Mouse (Mus musculus): ENCODE measurements at regions not wholly inside any gene's neighbourhood (a gene's known extent, or its start where the extent isn't known, plus 50 kb on each side); places are given as distances from the start of the nearest gene placed in this dataset.
"Not testable (repeated sequence)": the region's sequence is repeated elsewhere in the genome, so short reads cannot be mapped to it uniquely, and the experiment has no call there.

DNA sequence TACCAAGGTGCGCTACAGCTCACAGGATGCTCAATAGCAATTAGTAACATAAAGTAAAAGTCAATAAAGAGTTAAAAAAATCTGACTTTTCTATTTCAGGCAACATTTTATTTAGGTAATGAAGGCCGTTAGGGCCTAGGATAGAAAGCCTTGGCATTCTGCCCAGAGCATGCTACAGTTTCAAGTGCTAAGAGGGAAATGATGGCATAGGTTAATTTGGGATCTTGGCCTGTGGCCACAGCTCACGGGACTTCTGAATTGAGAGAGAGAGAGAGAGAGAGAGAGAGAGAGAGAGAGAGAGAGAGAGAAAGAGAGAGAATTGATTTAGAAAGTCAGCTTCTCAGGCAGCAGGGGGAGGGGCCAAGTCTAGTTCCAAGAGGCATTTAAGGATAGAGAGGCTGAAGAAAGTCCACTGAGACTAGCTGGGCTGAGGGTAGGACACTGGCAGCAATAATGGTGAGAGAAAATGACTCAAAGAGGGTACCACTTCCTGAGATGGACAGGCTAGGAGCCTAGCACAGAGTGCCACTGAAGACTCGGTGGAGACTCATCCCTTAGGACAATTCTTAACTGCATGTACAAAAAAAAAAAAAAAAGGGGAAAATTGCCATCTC lies 52.6 kb upstream of the Klf14 start:
- no peak for DNase-seq (ENCODE audit: low read depth)

DNA sequence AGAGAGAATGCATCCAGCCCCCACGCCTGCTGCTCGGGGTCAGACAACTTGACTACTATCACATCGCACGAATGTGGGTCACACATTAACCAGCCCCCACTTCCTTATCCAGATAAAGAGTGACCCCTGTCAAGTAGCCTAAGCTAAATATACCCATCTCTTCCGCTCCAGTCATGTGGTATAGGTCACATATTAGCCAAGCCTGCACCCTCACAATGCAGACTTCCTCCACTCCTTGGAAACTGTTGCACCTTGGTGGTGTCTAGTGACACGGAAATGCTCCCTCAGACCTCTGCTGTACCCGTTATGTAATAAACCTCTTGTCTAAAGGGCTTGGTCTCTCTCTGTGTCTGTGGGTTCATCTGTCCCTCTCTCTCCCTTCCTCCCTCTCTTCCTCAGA lies 57.7 kb upstream of the Klf14 start:
- no peak for DNase-seq (ENCODE audit: low read depth)

DNA sequence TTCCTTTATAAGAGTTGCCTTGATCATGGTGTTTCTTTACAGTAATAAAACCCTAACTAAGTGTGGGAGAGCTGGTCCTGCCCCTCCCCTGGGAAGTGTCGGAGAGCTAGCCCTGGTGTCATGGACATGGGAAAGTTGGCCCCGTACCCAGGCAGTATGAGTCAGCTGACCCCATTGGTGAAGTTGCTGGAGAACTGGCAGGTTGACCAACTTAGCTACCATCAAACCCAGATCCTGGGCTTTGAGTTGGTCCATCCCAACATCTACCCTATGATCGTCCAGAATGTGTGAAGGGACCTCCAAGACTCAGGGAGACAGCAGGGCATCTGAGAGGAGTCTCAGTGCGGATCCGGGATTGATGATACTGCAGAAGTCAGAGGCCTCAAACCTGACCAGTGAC lies 62.9 kb upstream of the Klf14 start:
- no peak for DNase-seq (ENCODE audit: low read depth)

DNA sequence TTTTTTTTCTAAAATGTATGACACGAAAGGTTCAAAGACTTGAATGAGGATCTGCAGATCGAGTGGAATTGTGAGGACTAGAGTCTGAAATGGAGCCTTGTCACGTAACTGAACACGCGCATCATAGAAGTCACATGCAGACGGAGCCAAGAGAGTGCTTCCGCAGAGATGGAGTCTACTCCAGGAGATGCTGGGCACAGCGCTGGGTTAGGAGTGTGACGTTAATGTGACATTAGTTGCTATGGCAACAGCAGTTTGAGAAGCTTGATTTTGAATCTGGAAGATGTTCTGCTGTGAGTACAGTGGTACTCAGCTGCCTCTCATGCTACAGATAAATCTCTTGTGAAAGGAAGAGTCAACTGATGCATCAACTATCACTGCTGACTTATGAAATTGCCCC lies 70.9 kb upstream of the Klf14 start:
- DNase-seq (ENCODE audit: low read depth), result no peak

DNA sequence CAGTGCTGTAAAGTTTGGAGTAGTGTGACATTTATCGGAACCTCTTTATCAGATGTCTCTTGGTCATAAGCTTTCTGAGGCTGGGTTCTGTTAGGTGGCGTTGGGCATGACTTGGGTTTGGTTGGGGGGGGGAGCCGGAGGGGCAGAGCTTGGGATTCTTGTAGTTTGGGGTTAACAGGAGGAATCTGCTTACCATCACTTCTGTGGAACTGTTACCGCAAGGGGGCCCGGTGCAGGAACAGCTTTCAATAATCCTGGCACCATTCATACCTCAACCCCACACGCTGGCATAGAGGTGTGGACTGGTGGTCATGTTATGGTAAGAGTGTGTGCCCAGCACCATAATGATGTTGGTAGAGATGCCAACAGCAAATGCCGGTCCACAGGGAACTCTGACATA lies 72.1 kb upstream of the Klf14 start:
- no peak for DNase-seq (ENCODE audit: low read depth)

DNA sequence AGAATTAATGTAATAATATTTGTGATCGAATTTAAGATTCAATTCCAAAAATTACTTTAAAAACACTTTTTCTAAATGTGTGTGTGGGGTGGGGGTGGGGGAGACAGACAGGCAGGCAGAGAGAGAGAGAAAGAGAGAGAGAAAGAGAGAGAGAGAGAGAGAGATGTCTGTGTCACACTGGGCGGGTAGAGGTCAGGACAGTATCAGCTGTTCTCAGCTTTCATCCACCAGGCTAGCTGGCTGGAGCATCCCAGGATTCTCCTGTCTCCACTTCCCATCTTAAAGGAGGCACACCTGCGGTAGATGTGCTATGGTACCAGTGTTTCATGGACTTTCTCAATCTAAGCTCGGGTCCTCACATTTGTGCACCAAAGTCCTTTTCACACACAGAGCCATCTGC lies 73.3 kb upstream of the Klf14 start:
- DNase-seq (ENCODE audit: low read depth), result no peak

DNA sequence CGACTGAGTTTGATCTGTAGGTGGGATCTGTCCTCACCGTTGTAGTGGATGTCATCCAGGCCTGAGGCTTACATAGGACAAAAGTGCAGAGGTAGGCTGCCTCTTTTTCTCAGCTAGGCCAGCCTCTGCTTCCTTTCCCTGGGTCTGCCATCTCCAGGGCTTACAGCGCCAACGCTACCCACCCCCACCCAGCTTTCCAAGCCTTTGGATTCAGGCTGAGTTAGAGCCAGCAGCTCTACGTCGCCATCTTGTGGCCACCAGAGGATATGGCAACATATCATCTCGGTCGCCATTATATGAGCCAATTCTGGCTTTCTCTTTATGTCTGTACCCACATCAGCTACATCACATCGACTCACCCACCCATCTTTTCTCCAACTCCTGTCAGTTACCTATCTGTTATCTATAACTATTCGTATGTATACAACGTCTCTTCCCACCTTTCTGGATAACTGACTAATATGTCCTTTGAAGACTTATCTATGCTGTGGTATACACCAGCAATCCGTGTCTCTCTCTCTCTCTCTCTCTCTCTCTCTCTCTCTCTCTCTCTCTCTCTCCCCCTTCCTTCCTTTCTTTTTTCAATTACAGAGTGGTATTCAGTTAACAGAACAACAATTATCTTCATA lies 74.2 kb upstream of the Klf14 start:
- DNase-seq (ENCODE audit: low read depth), result no peak

DNA sequence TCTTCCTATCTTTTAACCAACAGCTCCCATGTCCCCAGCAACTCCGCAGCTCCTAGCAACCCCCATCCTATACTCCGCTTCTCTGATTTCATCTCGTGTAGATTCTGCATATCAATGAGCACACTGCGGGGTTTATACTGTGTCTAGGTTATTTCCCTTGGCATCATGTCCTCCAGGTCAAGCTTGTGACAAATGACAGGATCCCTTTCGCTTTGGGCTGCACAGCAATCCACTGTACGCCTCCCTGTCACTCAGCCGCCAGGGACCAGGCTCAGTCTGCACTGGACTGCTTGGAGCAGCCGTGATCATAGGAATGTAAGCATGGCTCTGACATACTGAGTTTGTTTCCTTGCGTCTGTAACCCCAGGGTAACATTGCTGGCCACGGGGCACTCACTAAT lies 75.9 kb upstream of the Klf14 start:
- DNase-seq (ENCODE audit: low read depth), result no peak

DNA sequence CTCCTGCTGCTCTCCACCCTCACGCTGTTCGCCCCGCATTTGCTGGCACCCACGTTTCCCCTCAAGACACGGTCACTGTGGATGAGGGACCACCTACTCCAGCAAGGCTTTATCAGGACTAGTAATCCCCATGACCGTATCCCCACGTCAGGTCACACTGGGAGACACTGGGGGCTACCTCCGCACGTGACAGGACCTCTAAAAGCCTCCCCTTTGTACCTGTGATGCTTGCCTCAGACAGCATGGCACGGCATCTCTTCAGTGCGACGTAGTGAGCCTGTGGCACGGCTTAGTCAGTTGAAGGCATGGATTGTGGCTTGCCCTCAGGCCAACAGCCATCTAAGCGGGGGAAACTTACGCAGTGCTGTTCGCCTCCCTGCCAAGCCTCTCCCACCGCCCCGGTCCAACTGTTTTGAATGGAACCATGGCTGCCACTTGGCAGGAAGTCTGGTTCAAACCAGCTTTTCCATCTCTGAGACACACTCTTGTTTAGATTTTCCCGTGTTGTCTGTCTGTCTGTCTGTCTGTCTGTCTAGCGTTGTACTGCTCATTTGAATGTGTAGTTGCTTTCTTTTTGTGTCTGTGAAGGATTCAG lies 79.0 kb upstream of the Klf14 start:
- no peak for DNase-seq (ENCODE audit: low read depth)

DNA sequence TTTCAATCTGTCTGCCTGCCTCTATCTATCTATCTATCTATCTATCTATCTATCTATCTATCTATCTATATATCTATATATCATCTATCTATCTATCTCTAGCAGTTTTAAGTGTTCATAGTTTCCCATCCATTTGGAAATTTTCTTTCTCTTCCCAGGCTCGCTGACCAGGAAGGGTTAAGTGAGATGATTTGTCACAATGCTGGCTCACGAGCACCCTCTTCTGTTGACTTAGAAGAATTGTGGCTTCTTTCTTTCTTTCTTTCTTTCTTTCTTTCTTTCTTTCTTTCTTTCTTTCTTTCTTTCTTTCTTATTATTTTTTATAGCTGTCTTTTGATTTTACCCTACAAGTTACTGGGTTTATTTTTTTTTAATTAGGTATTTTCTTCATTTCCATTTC lies 79.6 kb upstream of the Klf14 start:
- not testable (repeated sequence) for DNase-seq (ENCODE audit: low read depth)

DNA sequence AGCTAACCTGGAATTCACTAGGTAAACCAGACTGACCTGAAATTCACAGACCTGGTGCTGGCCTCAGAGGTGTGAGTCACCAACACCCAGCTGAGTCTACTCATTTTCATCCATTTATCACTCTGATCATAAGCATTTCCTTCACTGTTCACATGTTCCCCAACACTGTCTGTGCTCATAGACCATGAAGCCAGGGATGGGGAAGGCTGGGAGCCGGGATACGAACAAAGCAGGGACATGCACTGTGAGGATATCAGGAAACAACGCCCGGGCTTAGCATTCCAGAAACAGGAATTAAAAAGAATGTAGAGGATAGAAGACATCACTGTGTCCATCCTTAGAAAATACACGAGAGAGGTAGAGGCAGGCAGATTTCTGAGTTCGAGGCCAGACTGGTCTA lies 80.6 kb upstream of the Klf14 start:
- no peak for DNase-seq (ENCODE audit: low read depth)

DNA sequence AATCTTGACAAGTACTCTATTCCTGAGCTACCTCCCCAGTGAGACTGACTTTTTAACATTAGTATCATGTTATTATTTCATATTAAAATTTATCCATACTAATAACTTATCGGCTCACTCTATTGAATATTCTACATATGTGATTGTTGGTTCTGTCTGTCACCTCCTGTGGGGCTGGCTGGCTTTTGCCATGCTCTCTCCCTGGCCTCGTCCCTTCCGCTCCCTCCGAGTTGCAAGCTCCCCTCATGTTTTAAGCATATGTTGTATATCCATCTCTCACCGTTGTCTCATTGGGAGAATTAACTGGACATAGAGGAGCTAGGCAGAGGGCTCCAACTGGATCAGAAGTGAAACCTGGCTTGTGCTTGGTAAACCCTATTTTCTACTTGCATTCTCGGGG lies 81.9 kb upstream of the Klf14 start:
- DNase-seq (ENCODE audit: low read depth), result no peak

DNA sequence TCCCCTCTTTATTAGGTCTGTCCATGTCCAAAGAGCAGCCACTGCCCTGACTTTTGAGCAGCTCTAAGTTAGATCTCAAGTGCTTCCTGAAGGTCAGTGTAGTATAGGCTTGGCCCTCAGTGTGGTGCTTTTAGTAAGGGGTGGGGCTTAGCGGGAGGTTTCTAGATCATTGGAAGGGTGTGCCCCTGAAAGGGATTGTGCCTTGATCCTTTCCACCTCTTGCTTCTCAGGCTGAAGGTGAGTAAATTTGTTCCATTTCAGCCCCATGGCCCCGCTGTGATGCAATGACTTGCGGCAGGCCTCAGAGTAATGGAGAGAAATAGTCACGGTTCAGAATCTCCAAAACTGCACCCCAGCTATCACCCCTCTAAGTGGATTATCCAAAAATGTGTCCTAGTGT lies 84.5 kb upstream of the Klf14 start:
- DNase-seq (ENCODE audit: low read depth), result no peak

DNA sequence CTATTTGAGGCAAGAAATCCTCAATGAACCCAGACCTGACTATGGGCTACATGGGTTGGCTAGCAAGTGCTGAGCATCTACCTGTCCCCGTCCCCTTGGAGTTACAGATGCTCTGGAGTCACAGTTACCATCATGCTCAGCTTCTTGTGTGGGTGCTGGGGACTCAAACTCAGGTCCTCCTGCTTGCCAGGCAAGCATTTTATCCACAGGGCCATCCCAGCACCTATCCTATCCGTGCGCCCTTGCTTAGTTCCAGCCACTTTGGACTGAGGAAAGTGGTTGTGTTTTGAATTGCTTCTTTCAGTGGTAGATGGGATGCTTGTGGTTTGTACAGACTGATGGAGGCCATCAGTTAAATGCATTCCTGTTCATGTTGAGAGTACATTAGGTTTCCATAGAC lies 85.0 kb upstream of the Klf14 start:
- no peak for DNase-seq (ENCODE audit: low read depth)

DNA sequence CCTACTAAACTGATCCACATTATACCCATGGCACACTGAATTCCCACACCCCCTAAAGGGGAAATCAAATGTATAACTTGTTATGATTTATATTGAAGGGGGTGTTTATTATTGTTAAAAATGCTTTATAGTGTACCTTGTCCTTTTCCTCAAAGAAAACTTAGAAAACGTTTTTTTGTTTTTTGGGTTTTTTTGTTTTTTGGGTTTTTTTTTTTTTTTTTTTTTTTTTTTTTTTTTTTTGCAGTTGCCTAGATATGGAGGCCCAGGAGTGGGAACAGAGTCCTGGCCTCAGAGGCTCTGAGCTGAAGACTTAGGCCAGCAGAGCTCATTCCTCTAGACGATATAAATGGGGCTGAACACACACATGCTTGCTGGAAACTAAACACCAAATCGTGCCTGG lies 87.3 kb upstream of the Klf14 start:
- DNase-seq (ENCODE audit: low read depth), result no peak

DNA sequence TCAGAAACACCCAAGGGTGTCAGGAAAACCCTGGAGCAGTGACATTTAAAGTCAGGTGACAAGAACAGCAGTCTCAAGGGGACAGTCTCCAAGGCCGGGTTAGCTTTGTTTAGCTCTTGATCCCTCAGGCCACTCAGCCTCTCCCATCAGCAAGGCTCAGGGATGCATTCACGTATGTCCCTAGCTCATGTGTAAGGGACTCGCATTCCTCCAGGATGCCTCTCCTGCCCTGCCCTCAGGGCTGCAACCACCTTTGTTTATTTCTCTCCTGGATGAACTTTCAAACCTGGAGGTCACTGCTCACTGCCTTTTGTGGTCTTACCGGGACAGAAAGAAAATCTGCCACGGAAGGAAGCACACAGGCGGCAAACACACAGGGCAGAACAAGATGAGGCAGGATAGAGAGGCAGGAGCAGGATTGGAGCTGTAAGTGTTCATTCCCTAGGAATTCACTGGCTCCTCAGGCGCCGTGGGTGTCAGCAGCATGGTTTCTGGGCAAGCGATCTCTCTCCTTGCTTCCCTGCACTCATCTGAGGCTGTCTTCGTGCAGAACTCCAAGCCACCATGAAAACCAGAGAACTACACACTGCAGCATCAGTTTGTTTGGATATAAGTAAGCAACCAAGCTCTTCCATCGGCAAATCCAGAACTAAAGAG lies 90.2 kb upstream of the Klf14 start:
- no peak for DNase-seq (ENCODE audit: low read depth)

DNA sequence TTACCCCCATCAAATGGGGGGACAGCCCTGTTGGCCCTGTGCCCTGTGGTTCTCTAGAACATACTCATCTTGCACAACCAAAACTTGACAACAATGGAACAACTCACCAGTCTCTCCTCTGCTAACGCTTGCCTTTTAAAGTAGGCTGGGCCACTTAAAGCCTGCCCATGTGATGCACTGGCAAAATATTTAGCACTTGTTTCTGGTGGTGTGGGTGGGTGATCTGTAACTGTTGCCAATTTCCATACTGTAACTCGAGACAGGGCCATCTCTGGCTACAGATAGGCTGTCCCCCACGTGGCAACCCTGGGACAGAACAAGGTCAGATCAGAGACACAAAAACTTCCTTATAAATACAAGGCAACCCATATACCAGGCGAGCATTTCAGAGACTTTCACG lies 92.0 kb upstream of the Klf14 start:
- DNase-seq (ENCODE audit: low read depth), result no peak

DNA sequence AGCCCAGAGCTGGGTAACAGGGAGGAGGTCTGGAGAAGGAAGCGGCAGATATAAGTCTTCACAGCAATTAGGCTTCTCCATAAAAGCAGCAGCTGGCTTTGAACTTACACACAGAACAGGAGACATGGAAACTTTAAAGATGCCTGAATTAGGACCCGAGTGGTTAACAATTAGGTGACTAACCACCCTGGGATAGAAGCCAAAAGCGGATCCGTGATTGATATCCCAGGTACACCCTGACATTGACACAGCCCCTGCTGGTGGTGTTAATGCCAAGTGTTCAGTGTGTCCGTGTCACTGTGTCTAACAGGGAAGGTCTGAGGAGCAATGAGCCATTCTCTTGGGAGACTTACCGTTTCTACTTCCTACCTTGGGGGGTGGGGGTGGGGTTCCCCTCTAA lies 92.9 kb upstream of the Klf14 start:
- DNase-seq (ENCODE audit: low read depth), result no peak

DNA sequence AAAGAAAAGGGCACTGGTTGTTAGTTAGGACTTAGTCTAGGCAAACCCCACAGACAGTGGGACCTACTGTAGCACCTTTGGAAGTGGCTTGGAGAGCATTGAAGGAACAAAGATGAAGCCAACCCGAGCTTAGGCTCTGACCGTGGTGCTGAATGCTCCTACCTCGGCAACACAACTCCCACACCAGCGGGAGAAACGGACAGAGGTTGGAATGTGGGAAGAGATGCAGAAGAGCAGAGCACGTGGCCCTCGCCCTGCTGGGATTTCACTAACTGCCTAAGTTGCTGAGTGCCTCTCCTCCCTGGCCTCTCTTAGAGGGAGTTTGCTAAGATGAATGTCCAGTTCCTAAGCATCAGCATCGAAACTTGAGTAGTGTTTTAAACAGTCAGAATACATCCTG lies 94.1 kb upstream of the Klf14 start:
- no peak for DNase-seq (ENCODE audit: low read depth)

DNA sequence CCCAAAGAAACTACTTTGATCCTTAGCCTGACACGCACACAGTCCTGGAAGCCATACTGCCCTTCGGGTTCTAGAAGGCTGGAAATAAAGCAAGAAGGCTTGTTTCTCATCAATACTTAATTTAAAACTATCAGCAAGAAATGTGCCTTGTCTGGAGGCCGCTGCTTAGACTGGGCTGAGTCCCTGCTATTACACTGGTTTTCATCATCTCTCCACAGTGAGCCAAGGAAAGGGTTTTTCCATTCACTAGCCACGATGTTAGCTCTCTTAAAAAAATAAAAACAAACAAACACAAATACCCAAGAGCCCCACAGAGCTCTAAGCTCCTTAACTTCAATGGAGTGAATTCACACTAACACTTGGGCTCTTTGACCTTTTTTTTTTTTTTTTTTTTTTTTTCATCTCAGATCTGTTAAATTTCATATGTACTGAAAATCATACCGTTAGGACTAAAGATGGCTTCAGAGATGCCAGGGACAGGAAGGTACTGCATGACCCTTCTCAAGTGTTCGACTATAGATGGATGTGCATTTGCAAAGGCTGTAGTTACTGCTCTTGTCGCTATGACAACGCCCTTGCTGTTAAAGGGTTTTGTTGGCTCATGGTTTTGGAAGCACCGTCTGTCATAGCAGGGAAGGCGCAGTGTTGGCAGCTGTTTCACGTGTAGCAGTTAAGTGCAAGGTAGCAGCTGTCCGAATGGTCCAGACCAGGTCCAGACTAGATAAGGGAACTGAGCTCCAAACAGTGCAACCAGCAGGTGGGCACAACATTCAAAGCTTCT lies 98.1 kb upstream of the Klf14 start:
- DNase-seq (ENCODE audit: low read depth), result no peak

DNA sequence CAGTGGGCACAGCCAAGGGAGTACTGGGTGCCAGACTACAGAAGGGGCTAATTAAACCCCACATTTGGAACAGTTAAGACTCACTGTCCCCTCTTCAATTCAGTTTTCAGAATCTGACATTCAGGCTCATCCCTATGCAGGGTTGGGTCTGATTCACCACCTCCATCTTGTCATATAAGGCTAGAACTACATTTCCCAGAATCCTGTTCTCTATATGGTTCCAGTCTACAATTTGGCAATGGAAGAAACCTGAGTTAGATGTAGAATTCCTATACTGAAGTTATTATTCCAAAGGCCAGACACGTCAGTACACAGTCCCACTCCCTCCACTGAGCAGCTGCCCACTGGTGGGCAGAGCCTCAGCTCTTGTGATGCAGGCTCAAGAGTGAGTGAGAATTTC lies 99.4 kb upstream of the Klf14 start:
- no peak for DNase-seq (ENCODE audit: low read depth)

DNA sequence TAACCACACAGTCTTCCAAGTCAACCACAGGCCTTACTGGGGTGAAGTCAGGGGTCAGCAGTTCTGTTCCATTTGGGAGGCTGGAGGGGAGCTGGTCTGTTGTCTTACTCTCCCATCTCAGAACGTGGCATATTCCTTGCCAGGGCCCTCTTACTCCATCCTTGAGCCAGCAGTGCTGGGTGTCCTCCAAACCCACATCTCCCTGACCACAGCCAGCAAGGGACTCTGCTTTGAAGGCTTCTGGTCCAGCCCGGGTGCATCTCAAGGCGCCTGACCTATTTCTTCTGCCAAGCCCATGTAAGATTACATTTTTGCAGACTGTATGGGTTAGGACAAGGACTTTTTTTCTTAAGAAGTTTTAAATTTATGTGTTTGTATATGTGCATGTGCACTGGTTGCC lies 100.1 kb upstream of the Klf14 start:
- no peak for DNase-seq (ENCODE audit: low read depth)

DNA sequence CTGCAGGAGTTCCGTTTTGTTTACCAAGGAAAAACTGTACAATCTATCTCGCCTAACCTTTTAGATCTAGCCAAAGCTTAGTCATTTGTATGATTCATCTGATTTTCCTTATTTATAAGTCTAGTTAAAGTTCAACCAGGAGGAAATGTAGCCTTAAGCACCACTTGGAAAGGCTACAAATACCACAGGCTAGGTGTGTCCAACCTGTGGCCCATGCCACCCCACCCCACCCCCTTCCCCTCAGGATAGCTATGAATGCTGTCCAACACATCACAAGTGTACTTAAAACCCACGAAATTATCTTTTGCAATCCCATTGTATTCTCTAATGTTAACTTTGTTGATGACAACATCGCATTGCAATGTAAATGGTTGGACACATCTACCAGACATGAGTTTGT lies 102.9 kb upstream of the Klf14 start:
- DNase-seq (ENCODE audit: low read depth), result no peak

Measured in gonadal fat pad, adult 2 months (tissue).